Mouse (Mus musculus) lung, adult 2 months (tissue): ENCODE data around the gene Ntmt1.
A peak's percentile ranks its signal among the peaks of the same experiment; 100 is the strongest.

ENCODE experiments used
- CTCF ChIP-seq: fragments of 200-500 bp; IDR thresholded peaks from 2 replicates; pipeline ENCODE4 v1.5.1; 2011; ENCODE audit warnings: mild to moderate bottlenecking, low read length, control low read depth; ENCODE audit not compliant: insufficient read depth
- POLR2A ChIP-seq: fragments of 200-500 bp; IDR thresholded peaks from 2 replicates; pipeline ENCODE4 v1.6.1; 2011; ENCODE audit warnings: low read depth, mild to moderate bottlenecking, control low read depth, low read length, borderline replicate concordance; ENCODE audit errors: extremely low read depth

GRCm38 (mm10) chr2:30784078-30784994, 23.3 kb upstream of the Ntmt1 start:
- TF ChIP-seq POLR2A (peak; percentile 54; the same call in 1 of the 2 replicates), CTCF (0 out of 2 replicates have a peak, but pooled peaks have one; percentile 15)
